Mouse (Mus musculus) embryonic fibroblast, embryonic 13.5 days (primary cell): Measurements from ENCODE around the gene Wdr54. TPM values are rescaled to one million over a fixed set of nuclear protein-coding genes. Genes with fewer than 3 reads are reported as not detected.
A peak's percentile ranks its signal among the peaks of the same experiment; 100 is the strongest.

Experiments used
- H3K27ac ChIP-seq: 2 replicates; pipeline ENCODE4 v1.5.1; 2012; ENCODE audit warnings: low read length, control low read depth, inconsistent platforms; ENCODE audit not compliant: insufficient read depth
- H3K4me1 ChIP-seq: 2 replicates; pipeline ENCODE4 v1.6.1; 2011; ENCODE audit warnings: low read length; ENCODE audit not compliant: control insufficient read depth, insufficient read depth
- H3K4me3 ChIP-seq: 2 replicates; pipeline ENCODE4 v1.5.1; 2011; ENCODE audit warnings: mild to moderate bottlenecking, control low read depth, low read length; ENCODE audit not compliant: insufficient read depth
- CTCF ChIP-seq: IDR thresholded peaks from 2 replicates; pipeline ENCODE4 v1.5.1; 2011; ENCODE audit warnings: mild to moderate bottlenecking, control low read depth, low read length, moderate library complexity, borderline replicate concordance; ENCODE audit not compliant: insufficient read depth
- POLR2A ChIP-seq: IDR thresholded peaks from 2 replicates; pipeline ENCODE4 v1.6.1; 2011; ENCODE audit warnings: low read depth, mild to moderate bottlenecking, control low read depth, low read length, moderate library complexity
- polyA plus RNA-seq: library from polyadenylated mRNA; stranded (reverse); fragments of >200 nt; gene quantifications from 2 replicates; pipeline ENCODE4 v1.2.4, GENCODE M21; 2011; ENCODE audit warnings: low read depth; ENCODE audit not compliant: missing spikeins, insufficient read length

Gene Wdr54
- polyA plus RNA-seq, 1 experiment: 5.4 TPM

DNA sequence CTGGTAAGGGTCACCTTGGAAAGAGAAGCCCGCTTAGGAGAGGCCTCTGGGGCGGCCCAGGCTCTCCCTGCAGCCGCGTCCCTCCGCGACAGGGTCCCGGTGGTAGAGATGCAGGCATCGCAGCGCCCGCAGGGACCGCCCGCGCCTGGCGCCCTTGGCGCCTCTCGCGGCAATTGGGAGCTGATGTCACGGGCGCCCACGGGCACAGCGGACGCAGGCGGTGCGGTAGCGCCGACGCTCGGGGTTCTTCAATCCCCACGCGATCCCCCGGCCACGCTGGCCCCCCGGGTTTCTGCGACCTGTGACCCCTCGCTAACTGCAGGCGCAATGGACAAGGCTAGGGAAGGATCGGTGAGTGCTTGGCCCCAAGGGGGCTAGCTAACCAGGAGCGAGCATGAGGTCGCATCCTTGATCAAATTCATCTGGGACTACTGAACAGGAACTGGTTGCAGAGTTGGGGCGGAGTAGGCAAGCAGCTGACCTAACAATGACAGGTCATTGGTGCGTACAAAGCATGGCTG, 13.9 kb downstream of the Wdr54 start:
- H3K4me1 ChIP-seq: peaks cover 21% of the 10 kb centered on the region
- H3K27ac ChIP-seq: no peak overlapping the region
- TF ChIP-seq CTCF (no peak), POLR2A (no peak)
- no peak overlapping the region for H3K4me3 ChIP-seq

DNA sequence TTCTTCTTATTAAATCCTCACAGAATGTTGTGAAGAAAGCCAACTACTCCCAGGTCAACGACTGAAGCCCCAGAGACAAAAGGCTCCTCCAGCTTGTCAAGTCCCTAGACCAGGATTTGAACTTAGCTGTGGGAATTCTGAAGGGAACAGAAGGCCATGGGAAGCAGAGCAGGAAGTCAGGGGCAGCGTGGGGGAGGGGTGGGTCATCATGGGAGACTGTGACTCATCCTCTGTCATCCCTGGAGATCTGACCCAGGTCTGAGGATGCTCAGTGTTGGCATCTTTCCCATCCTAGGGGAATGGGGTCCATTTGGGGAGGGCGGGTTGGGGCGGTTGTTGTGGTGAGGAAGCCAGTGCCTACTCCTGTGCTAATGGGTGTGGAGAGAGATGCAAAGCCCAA, 14.6 kb downstream of the Wdr54 start:
- H3K4me3 ChIP-seq: no peak overlapping the region
- no peak overlapping the region for H3K27ac ChIP-seq
- no peak for TF ChIP-seq POLR2A
- H3K4me1 ChIP-seq: peaks cover 21% of the 10 kb centered on the region

DNA sequence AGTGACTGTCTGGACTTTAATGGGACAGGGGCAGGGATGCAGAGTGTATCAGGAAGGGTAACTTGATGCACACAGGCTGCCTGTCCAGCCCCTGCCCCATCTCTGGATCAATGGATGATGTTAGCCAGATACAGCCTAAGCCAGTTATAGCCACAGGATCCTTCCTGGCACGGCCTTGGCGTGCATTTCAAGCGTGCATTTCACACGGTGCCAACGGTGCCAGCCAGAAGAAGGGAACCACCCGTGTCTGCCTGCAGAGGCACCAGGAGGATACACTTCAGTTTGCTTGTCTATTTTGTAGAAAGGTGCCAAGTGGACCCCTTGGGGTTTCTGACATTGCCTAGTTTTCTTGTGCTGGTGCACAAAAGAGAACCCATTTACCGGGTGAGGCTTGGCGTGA, 16.2 kb downstream of the Wdr54 start:
- Histone ChIP-seq H3K4me1 (peaks cover 12% of the 10 kb centered on the region; the same call in 1 of the 2 replicates), H3K4me3 (no peak overlapping the region), H3K27ac (no peak overlapping the region)
- TF ChIP-seq CTCF (no peak), POLR2A (no peak)

DNA sequence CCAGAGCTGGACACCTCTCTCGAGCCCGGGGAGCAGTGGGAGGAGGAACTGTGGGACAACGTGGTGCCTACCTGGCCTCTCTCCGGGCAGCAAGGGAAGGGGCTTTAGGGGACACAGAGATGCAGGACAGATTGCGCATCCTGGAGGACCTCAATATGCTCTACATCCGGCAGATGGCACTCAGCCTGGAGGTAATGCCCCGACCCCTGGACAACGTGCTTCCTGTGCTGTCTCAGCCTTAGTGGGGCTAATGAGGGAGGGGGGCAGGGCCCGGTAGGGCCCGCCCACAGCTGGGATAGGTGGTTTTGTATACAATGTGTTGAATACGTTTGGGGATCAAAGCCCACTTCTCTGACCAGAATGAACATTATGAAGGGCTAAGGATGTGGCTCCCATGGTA, 18.1 kb downstream of the Wdr54 start:
- H3K4me3 ChIP-seq: peak overlapping the region; percentile 33
- H3K4me1 ChIP-seq: peaks cover 6% of the 10 kb centered on the region; the same call in 1 of the 2 replicates
- TF ChIP-seq POLR2A (no peak; the same call in 1 of the 2 replicates), CTCF (peak; percentile 49; the same call in 1 of the 2 replicates)
- peak overlapping the region; percentile 98 for H3K27ac ChIP-seq

DNA sequence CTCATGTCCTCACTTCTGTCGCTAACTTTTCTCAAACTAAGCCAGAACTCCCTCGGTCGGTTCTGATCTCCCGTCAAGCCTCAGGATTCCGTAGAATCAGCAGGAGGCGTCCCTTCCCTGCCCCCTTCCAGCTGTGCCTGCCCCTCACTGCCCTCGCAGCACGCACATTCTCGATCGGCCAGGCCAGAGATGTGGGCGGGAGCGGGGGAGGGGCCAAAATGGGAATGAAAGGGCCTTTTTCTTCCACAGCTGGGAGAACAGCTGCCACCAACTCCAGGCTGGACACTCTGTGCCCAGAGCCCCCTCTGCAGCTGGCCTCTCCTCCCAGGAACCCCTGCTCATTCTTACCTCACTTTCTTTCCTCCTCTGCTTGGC, 18.6 kb downstream of the Wdr54 start:
- H3K4me1 ChIP-seq: peaks cover 6% of the 10 kb centered on the region; the same call in 1 of the 2 replicates
- TF ChIP-seq POLR2A (peak; percentile 92), CTCF (no peak)
- H3K4me3 ChIP-seq: peak overlapping the region; percentile 56
- H3K27ac ChIP-seq: peak overlapping the region; percentile 98

DNA sequence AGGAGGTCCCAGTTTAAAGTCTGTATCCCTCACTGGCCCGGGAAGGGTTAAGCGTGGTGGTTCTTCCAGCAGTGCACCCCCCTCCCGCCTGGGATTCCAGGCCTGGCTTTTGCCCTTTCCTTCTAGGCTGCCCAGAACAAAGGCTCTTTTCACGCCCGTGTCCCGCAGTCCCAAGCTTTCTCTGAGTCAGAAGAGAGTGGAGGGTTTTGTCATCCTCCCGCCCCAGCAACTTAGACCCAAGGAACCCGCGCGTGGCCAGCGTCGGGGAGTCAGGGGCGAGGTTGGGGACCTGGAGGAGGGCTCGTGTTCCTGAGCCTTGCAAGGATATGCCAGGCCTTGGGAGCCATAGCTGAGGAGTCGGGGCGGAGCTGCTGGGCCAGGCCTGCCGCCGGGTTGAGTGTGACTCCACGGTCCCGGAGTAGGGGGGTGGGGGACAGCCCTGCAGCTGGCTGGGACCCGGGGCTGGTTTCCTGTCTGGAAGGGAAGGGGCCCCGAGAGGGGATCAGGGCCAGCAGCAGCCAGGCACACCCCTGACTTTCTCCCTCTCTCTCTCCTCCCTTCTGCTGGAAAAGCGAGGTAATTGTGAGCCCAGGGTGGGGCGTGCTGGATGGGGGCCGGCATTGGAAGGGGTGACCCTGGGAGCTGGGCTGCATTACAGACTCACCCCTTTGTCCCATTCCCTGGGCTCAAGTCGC, 19.2 kb downstream of the Wdr54 start:
- TF ChIP-seq POLR2A (peak; percentile 71; the same call in 1 of the 2 replicates), CTCF (no peak)
- Histone ChIP-seq H3K4me1 (peaks cover 6% of the 10 kb centered on the region; the same call in 1 of the 2 replicates), H3K27ac (peak overlapping the region; percentile 98), H3K4me3 (peak overlapping the region; percentile 56)

DNA sequence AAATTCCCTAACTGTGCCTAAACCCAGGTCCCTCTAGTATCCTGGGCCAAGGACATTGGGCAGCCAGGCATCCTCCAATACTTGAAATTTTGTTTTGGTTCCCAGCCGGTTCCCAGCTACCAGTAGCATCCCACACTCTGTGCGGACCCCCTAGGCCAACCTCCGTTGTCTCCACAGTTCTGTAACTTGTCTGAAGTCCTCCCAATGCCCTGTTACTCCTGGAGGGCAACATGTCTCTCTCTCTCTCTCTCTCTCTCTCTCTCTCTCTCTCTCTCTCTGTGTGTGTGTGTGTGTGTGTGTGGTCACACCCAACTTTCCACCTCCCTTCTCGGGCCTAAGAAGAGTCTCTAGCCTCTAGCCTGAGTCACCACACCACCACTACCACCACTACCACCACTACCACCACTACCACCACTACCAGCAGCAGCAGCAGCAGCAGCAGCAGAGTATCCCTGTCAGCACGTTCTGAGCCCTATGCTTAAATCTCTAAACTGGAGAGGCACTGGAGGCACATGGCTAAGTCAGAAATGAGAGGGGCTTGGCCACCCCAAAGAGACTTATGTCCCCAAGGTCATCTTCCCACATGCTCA, 19.8 kb downstream of the Wdr54 start:
- Histone ChIP-seq H3K4me1 (peaks cover 6% of the 10 kb centered on the region; the same call in 1 of the 2 replicates), H3K4me3 (peak overlapping the region; percentile 56), H3K27ac (peak overlapping the region; percentile 98)
- peak; percentile 81 for TF ChIP-seq POLR2A
- TF ChIP-seq CTCF: no peak

DNA sequence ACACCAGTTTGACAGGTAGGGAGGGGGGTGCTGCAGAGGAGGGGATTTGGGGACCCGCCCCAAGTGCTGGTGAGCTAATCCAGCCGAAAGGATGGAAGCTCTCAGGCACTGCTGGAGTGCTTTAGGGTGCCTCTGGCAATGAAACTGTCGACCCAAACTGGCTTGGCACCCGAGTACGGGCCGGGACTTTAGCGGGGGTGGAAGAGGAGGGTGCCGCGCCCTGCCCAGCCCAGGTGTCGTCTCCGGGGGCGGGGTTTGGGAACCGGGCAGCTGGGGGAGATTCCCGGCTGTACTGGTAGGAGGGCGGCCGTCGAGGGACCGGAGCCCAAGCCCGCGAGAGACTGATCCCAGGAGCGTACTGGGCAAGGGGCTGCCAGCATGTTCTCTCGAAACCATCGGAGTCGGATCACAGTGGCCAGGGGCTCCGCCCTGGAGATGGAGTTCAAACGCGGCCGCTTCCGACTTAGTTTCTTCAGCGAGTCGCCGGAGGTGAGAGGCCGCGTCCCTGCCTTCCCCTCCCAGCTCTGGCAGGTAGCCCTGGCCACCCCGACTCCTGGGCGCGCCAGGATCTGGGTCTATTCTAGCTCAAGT, 20.5 kb downstream of the Wdr54 start:
- Histone ChIP-seq H3K27ac (peak overlapping the region; percentile 98), H3K4me1 (peaks cover 6% of the 10 kb centered on the region; the same call in 1 of the 2 replicates), H3K4me3 (peak overlapping the region; percentile 56)
- TF ChIP-seq CTCF (no peak), POLR2A (peak; percentile 27; the same call in 1 of the 2 replicates)

DNA sequence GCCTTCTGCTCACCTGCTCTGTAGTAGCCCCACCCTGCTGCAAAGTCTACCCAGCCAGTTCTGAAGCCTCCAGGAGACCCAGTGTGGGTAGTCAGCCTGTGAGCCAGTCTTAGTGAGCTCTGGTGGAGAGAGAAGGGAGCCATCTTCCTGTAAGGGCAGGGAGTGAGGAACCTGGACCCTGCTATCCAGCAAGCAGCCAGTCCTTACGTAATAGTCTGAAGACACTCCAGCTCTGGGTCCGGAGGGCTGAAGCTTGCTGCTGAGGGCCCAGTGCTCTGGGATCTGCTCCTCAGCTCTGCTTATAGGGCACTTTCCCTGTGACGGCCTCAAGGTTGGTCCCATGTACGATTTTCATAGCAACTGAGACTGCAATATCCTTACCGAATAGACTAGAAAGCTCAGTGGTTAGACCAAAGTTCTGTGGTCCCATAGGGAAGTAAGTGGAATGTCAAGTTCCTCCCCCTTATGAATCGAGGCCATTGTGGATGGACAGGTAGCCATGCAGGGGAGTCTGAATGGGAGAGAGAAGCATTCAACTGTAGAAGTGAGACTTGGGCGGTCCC, 21.2 kb downstream of the Wdr54 start, which contains the start of gene Rtkn:
Gene Rtkn, plus strand, starts transcription at position 513 of the 563 bp plus-strand sequence.
- H3K27ac ChIP-seq: peak within 1 kb of the TSS; percentile 98
- peaks cover 6% of the 10 kb centered on the region; the same call in 1 of the 2 replicates for H3K4me1 ChIP-seq
- TF ChIP-seq CTCF (no peak), POLR2A (0 out of 2 replicates have a peak, but pooled peaks have one; percentile 2)
- H3K4me3 ChIP-seq: peak within 1 kb of the TSS; percentile 56
